Mouse (Mus musculus): Measurements from ENCODE around the gene Gadd45a. TPM values are rescaled to one million over a fixed set of nuclear protein-coding genes. Genes with fewer than 3 reads are reported as not detected.

The Gadd45a gene
- polyA plus RNA-seq, 1 experiment from 2014 or later = 21.0 TPM

DNA sequence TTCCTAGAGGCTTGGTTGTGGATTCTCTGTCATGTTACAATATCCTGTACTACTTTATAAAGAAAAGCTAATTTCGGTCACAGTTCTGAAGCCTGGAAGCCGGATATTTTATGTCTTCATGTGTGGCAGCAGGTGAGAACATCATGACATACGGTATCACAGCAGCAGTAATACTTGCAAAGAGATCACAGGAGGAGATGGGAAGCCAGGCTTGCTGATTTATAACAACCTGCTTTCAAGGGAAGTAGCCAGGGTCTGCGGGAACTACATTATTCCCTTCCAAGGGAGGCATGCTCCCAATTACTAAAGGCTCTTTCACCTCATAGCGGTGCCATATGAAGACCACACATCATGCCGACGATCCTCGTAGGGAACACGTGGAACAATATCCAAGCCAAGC lies 48.9 kb downstream of the Gadd45a start:
- H3K4me2 ChIP-seq = no peak overlapping the region
- H3K4me3 ChIP-seq = no peak overlapping the region
- peaks cover 5% of the 10 kb centered on the region; the same call in 1 of the 2 replicates for H3K4me1 ChIP-seq (replicated peaks)
- H3K9ac ChIP-seq = no peak overlapping the region
- ATAC-seq (ENCODE audit: low FRiP score) = no peak
- H3K27me3 ChIP-seq = no peaks in the 10 kb centered on the region
- WGBS = 85% methylated on average over 9 of the region's 9 CpGs
- no peaks in the 10 kb centered on the region for H3K36me3 ChIP-seq
- H3K9me3 ChIP-seq = no peaks in the 10 kb centered on the region
- H3K27ac ChIP-seq = no peak overlapping the region

DNA sequence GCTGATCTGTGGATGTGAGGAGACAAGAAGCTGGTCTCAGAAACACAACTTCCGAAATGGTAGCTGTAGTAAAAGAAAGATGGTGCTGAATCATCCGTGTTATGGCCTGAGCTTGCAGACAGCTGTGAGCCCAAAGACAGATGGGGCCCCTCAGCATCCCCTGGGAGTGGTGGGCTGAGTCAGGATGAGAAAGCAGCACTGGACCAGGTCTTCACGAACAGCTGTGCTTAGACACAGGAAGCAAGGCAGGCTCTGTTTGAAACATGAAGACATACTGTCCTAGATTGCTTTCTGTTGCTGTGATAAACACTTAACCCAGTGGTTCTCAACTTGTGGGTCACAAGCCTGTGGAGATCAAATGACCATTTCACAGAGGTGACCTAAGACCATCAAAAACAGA lies 49.6 kb downstream of the Gadd45a start:
- ATAC-seq (ENCODE audit: low FRiP score) = no peak
- no peaks in the 10 kb centered on the region for H3K36me3 ChIP-seq
- no peaks in the 10 kb centered on the region for H3K27me3 ChIP-seq
- WGBS = 61% methylated on average over 3 of the region's 3 CpGs
- H3K4me2 ChIP-seq = no peak overlapping the region
- H3K27ac ChIP-seq = no peak overlapping the region
- H3K9ac ChIP-seq = no peak overlapping the region
- peaks cover 5% of the 10 kb centered on the region; the same call in 1 of the 2 replicates for H3K4me1 ChIP-seq (replicated peaks)
- H3K9me3 ChIP-seq = no peaks in the 10 kb centered on the region
- H3K4me3 ChIP-seq = no peak overlapping the region

DNA sequence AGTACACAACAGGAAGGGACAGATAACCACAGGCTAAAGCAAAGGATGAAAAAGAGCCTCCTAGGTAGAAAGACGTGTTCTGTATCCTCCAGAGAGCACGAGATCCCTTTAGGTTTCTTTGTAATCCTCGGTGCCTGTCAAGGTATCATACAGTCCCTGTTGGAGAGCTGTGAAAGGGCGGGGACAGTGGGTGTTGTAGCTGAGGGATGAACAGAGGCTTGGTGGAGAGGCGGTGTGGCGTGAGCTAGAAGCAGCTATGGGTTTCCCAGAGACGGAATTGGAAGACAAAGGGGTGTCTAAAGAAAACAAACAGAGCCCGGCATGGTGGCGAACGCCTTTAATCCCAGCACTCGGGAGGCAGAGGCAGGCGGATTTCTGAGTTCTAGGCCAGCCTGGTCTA lies 51.2 kb downstream of the Gadd45a start:
- Histone ChIP-seq H3K27ac (no peak overlapping the region), H3K36me3 (no peaks in the 10 kb centered on the region), H3K4me2 (no peak overlapping the region), H3K4me3 (no peak overlapping the region), H3K9ac (no peak overlapping the region), H3K27me3 (no peaks in the 10 kb centered on the region), H3K9me3 (no peaks in the 10 kb centered on the region), H3K4me1 (replicated peaks) (peaks cover 5% of the 10 kb centered on the region; the same call in 1 of the 2 replicates)
- WGBS = 81% methylated on average over 12 of the region's 12 CpGs
- no peak for ATAC-seq (ENCODE audit: low FRiP score)

DNA sequence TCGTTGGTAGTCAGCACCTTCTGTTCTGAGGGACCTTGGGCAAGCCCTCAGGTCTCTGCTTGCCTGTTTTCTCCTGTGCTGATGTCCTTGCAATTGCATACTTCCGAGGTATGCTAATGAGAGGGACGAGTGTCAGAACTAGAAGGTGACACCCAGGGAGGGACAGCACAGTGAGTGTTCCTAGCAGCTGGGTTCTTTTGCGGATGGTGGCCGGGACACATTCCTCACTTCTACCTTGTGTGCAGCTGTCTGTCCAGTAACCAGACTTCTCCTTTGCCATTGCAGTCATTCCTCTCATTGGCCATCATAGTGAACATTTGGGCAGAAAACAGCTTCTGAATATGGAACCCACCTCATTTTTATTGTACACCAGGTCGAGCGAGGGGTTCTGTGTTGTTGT lies 51.8 kb downstream of the Gadd45a start:
- Histone ChIP-seq H3K4me1 (replicated peaks) (peaks cover 5% of the 10 kb centered on the region; the same call in 1 of the 2 replicates), H3K9me3 (no peaks in the 10 kb centered on the region), H3K4me2 (no peak overlapping the region), H3K9ac (no peak overlapping the region), H3K27ac (no peak overlapping the region), H3K36me3 (no peaks in the 10 kb centered on the region), H3K27me3 (no peaks in the 10 kb centered on the region), H3K4me3 (no peak overlapping the region)
- no peak for ATAC-seq (ENCODE audit: low FRiP score)
- 71% methylated on average over 7 of the region's 7 CpGs for WGBS

Other genes starting within 250 kb of the Gadd45a start
- gene Vmn1r39, start 226.8 kb downstream of the Gadd45a start, polyA plus RNA-seq (2015; fragmentation: Nextera tagmentation; extraction: Ambion mirVana) = not detected in 2 replicates
- gene Gng12, start 141.1 kb downstream of the Gadd45a start, polyA plus RNA-seq (2015; fragmentation: Nextera tagmentation; extraction: Ambion mirVana) = 30.7 and 36.1 TPM in 2 replicates
- 310 and 312 TPM in 2 replicates for gene Serbp1, start 200.7 kb upstream of the Gadd45a start, polyA plus RNA-seq (2015; fragmentation: Nextera tagmentation; extraction: Ambion mirVana)

Measured in hindbrain, embryonic 13.5 days (tissue).